Mouse (Mus musculus): ENCODE results near the gene Ush1c.

The Ush1c gene

DNA sequence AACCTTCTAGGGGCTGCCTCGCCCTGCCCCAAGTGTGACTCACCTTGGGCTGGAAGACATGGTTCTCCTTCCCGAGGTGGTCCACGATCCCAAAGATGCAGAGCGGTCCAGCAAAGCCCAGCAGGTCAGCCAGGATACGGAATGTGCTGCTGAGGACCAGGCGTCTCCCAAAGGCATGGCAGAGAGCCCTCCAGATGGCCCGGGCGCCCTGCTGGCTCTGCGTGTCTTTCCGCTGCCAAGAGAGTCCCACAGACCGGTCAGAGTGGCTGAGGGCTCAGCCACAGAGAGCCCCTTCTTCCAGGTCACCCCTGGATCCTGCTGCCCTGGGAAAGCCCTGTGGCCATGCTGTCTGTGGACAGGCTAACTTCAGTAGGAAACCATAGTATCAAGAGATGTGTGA is 72.4 kb downstream of the Ush1c start:
- no peak for TF ChIP-seq GATA4 (IDR thresholded peaks at IDR 0.05; ENCODE audit: insufficient replicate concordance, low read length)

DNA sequence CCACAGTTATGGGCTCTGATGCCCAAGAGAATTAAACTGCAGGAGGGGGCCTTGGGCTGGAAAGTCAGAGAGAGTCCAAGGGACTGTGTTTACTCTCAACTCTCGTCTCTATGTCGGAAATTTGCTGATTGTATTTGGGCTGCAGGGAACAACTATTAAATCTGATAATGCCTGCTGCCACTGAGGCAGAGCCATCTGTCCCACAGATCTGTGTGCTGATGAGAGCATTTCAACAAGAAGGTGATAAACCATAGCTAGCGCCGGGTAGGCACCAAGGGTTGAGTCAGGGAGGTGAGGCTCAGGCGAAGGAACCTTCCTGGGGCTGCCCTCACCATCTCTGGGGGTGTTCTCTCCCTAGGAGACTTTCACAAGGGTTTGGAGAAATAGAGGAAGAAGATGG is 75.6 kb downstream of the Ush1c start:
- no peak for TF ChIP-seq GATA4 (IDR thresholded peaks at IDR 0.05; ENCODE audit: insufficient replicate concordance, low read length)

DNA sequence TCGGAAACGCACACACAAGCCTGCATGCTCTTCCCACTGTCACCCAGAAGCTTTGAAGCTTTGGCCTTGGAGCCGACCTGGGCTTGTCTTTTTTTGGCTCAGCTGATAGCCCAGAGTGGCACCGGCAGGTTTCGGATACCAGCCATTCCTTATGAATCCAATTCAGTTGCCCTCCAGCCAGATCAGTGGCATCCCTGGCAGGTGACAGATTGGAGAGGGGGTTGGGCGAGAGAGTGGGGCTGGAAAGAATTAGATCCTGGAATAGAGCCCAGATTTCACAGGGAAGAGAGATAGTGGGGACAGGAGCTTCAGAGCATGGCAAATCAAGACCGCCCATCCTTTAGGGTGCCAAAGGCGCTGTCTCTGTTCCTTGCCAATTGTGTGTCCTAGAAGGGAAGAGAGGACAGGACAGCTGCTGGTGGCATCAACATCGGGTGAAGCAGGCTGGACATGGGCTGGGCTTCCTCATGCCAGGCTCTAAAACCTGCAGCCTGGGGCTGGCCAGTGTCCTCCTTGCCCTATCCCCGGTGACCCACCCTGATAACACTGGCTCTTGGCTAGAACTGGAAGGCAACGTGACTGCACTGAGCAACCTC is 76.1 kb downstream of the Ush1c start:
- TF ChIP-seq GATA4 (IDR thresholded peaks at IDR 0.05; ENCODE audit: insufficient replicate concordance, low read length), result no peak

DNA sequence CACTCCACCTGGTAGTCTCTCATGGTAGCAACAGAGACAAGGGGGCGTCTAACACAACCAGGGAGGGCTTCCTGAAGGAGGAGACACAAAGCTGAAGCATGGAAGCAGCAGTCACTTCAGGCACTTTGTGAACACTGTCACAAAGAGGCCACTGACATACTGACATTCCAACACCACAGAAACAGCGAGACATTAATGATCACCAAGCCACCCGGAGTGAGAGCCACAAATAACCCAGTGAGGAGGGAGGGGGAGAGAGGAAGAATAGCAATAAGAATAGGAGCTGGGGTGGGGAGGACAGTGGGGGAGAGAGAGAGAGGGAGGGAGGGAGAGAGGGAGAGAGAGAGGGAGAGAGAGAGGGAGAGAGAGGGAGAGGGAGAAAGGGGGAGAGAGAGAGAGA is 76.7 kb downstream of the Ush1c start:
- no peak for TF ChIP-seq GATA4 (IDR thresholded peaks at IDR 0.05; ENCODE audit: insufficient replicate concordance, low read length)

DNA sequence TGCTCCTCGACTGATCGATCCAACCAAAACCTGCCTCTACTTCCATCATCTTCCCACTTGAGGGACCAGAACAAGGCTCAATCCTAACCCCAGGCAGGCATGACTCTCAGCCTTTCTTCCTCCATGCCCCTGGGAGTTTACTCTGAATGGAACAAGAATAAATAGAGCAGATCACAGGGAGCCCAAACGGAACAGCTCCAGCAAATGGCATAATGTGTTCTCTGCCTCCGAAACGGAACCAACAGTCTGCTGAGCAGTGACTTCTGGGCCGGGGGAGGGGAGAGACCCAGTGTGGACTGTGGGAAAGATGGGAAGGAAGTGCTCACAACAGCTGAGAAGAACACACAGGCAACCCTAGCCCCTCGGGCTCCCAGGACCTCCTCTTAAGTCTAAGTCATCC is 80.6 kb downstream of the Ush1c start:
- TF ChIP-seq GATA4 (IDR thresholded peaks at IDR 0.05; ENCODE audit: insufficient replicate concordance, low read length), result no peak

DNA sequence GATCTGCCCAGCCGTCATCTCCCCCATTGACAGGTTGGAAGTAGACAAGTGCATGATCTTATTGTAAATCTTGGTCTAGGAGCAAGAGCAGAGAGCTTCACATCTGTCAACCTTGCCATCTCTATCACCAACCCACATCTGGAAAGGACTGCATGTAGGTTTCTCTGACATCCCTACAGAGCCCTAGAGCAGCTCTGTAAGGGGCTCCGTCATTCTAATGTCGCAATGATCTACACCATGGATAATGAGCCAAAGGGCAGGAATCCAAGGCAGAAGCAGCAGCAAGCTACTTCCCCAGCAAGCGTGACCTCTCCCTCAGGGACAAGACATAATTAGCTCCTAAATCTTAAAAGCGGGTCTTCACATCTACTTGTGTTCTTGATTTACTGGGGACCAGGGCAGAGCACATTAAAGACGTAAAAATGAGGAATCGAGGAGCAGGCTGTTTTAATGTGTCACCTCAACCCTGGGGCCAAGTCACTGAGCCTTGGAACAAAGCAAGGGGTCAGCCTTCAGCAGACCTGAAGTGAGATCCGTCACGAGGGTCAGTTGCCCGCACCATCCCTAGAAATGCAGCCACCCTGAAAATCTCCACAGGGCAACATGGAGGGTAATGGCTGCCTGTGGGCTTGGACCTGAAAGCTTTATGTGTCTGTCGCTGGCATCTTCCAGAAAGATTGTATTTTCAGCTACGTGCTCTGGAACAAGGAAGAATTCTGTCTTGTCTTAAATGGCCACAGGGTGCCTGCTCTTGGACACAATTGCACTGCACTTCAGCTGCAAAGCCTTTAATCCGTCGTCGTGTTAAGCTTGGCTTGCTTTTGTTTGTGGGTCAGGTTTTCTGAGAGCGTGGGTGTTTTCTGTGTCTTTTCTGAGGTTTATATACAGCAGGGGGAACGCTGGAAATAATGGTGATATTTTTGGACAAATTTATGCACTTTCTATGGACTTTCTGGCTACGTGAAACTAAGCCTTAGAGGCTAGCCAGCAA is 83.5 kb downstream of the Ush1c start:
- TF ChIP-seq GATA4 (IDR thresholded peaks at IDR 0.05; ENCODE audit: insufficient replicate concordance, low read length), result no peak

DNA sequence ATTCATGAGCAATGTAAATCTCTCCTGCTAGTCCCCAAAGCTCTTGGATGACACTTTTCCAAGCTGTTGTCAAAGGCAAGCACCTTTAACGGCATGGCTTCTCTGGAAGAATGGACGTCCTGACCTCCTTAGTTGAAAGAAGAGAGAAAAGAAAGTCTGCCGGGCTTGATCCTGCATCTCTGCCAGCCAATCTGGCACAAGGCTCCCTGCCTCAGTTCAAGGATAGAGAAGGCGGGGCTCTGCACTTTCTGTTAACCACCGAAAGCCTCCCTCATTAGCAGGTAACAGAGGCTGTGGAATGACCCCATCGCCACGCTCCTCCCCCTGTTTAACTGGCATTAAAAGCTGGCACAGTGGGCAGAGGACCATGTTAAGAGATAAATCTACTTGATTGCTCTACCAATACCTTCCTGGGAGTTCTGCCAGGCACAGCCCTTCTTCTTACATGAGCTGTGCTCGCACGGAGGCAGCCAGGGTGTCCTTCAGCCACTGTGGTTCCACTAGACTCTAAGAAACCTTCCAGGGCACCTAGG is 85.4 kb downstream of the Ush1c start:
- no peak for TF ChIP-seq GATA4 (IDR thresholded peaks at IDR 0.05; ENCODE audit: insufficient replicate concordance, low read length)

DNA sequence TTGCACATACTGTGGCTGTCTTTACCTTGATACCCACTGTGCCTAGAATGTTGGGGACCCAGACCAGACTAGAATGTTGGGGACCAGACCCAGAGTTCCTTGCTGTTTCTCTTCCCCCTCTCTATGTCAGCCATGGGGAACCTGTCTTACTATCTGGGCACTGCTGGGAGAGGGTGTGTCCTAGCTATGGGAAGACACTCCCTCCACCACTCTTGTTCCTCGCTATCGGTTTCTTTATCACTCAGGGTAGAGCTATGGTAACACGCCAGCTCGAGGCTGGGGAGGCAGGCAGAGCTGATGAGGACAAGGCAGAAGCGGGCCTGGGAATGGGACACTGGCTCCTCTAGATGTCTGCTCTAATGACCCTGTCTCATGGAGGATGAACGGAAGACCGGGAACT is 90.9 kb downstream of the Ush1c start:
- no peak for TF ChIP-seq GATA4 (IDR thresholded peaks at IDR 0.05; ENCODE audit: insufficient replicate concordance, low read length)

DNA sequence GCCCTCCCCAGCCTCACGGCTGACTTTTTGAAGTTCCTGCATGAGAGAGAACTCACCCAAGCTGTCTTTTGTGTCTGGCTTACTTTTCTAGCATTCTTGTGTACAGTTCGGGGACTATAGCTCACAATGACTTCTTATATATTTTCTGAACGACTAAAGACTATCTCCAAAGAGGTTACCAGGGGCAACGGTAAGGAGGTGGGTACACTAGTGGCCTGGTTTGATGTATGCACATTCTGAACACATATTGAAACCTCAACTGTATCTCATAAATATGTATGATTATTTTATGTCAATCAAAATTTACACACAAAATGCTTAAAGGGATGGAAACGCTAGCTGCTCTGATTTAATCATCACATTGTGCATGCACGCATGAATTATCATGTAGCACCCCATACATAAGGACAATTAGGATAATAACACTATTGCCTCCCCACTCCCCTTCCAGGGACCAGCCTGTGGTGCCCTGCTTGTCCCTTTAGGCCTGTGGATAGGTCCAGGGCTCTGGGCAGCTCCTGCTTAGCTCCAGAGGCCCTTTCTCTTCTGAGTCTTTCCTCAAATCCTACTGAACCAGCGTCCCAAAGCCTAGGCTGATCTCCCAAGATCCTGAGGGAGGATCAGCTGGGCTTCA is 91.5 kb downstream of the Ush1c start:
- TF ChIP-seq GATA4 (IDR thresholded peaks at IDR 0.05; ENCODE audit: insufficient replicate concordance, low read length), result no peak
